Mouse (Mus musculus): ENCODE results near the gene Cbx6. TPM values are rescaled to one million over a fixed set of nuclear protein-coding genes. Genes with fewer than 3 reads are reported as not detected.
A peak's percentile ranks its signal among the peaks of the same experiment; 100 is the strongest.

Cbx6 gene
- polyA plus RNA-seq, 1 experiment = 24.4 TPM

GRCm38 (mm10) chr15:79810997-79811396, 23.5 kb downstream of the Cbx6 start:
- DNase-seq (ENCODE audit: low read depth in 1 of 2, low spot score in 2 of 2) = no peak
- 0 out of 2 replicates have a peak, but pooled peaks cover 1% of the 10 kb centered on the region for H3K27me3 ChIP-seq (ENCODE audit: control insufficient read depth, insufficient read depth, low read length)

DNA sequence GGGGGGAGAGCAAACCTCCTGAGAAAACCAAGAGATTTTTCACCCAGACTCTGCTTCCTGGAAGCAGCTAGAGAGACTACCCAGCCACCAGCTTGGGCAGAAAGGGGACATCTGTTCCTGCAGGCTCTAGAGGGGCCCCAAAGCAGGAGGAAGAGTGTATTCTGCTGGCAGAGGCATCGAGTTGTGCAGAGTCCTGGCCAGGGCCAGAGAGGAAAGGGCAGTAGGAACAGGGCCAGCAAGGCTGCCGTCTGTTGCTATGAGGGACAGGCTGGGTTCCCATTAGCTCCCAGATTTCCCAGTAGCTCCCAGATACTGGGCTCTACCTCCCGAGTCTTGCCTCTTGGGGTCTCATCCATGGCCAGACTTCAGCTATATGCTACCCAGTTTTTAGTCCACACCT, 24.4 kb downstream of the Cbx6 start:
- H3K4me3 ChIP-seq (ENCODE audit: extremely low read depth, insufficient read depth, insufficient read length) = no peak overlapping the region
- no peak for DNase-seq (ENCODE audit: low read depth in 1 of 2, low spot score in 2 of 2)
- TF ChIP-seq POLR2A (IDR thresholded peaks at IDR 0.05; ENCODE audit: low read depth, low read length) (no peak), CTCF (IDR thresholded peaks at IDR 0.05; ENCODE audit: extremely low read depth, insufficient read depth, insufficient read length, insufficient replicate concordance) (no peak)
- 64% methylated on average over 3 of the region's 3 CpGs for WGBS
- H3K27me3 ChIP-seq (ENCODE audit: control insufficient read depth, insufficient read depth, low read length) = 0 out of 2 replicates have a peak, but pooled peaks cover 1% of the 10 kb centered on the region
- H3K27ac ChIP-seq (ENCODE audit: insufficient read depth, low read length) = no peak overlapping the region
- no peaks in the 10 kb centered on the region for H3K4me1 ChIP-seq (ENCODE audit: control insufficient read depth, insufficient read depth, insufficient read length)
- no peaks in the 10 kb centered on the region for H3K36me3 ChIP-seq (ENCODE audit: control insufficient read depth, insufficient read depth, low read length)

More at GRCm38 (mm10) chr15:79810997-79811396, 23.5 kb downstream of the Cbx6 start:
- Histone ChIP-seq H3K4me1 (ENCODE audit: control insufficient read depth, insufficient read depth, insufficient read length) (no peaks in the 10 kb centered on the region), H3K36me3 (ENCODE audit: control insufficient read depth, insufficient read depth, low read length) (no peaks in the 10 kb centered on the region), H3K4me3 (ENCODE audit: extremely low read depth, insufficient read depth, insufficient read length) (no peak overlapping the region), H3K27ac (ENCODE audit: insufficient read depth, low read length) (no peak overlapping the region)
- TF ChIP-seq CTCF (IDR thresholded peaks at IDR 0.05; ENCODE audit: extremely low read depth, insufficient read depth, insufficient read length, insufficient replicate concordance) = no peak
- no peak for TF ChIP-seq POLR2A (IDR thresholded peaks at IDR 0.05; ENCODE audit: low read depth, low read length)
- 79% methylated on average over 4 of the region's 4 CpGs for WGBS

GRCm38 (mm10) chr15:79808658-79809057, 25.8 kb downstream of the Cbx6 start:
- H3K27me3 ChIP-seq (ENCODE audit: control insufficient read depth, insufficient read depth, low read length) = peaks cover 14% of the 10 kb centered on the region
- DNase-seq (ENCODE audit: low read depth in 1 of 2, low spot score in 2 of 2) = no peak
- WGBS = 63% methylated on average over 5 of the region's 5 CpGs
- H3K4me1 ChIP-seq (ENCODE audit: control insufficient read depth, insufficient read depth, insufficient read length) = peaks cover 8% of the 10 kb centered on the region
- no peak overlapping the region for H3K27ac ChIP-seq (ENCODE audit: insufficient read depth, low read length)
- H3K36me3 ChIP-seq (ENCODE audit: control insufficient read depth, insufficient read depth, low read length) = no peaks in the 10 kb centered on the region
- no peak for TF ChIP-seq CTCF (IDR thresholded peaks at IDR 0.05; ENCODE audit: extremely low read depth, insufficient read depth, insufficient read length, insufficient replicate concordance)
- TF ChIP-seq POLR2A (IDR thresholded peaks at IDR 0.05; ENCODE audit: low read depth, low read length) = no peak
- no peak overlapping the region for H3K4me3 ChIP-seq (ENCODE audit: extremely low read depth, insufficient read depth, insufficient read length)

DNA sequence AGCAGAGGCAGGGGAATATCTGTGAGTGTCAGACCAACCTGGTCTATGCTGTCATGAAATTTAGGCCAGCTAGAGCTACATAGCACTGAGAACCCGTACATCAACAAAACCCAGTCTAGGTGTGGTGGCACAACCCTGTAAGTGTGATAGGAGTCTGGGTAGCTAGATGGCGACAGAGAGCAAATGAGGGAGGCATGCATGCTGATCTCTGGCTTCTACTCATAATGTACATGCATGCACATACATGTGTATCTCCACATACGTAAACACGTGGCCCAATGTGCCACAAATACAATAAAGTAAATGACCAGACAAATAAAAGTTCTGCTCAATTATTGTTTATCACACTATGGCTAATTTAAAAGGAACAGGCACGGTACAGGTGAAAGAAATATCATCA, 26.4 kb downstream of the Cbx6 start:
- Histone ChIP-seq H3K36me3 (ENCODE audit: control insufficient read depth, insufficient read depth, low read length) (no peaks in the 10 kb centered on the region), H3K4me1 (ENCODE audit: control insufficient read depth, insufficient read depth, insufficient read length) (peaks cover 9% of the 10 kb centered on the region), H3K4me3 (ENCODE audit: extremely low read depth, insufficient read depth, insufficient read length) (no peak overlapping the region), H3K27me3 (ENCODE audit: control insufficient read depth, insufficient read depth, low read length) (peaks cover 18% of the 10 kb centered on the region), H3K27ac (ENCODE audit: insufficient read depth, low read length) (no peak overlapping the region)
- TF ChIP-seq POLR2A (IDR thresholded peaks at IDR 0.05; ENCODE audit: low read depth, low read length) = no peak
- peak; percentile 57; the same call in 1 of the 2 replicates for TF ChIP-seq CTCF (IDR thresholded peaks at IDR 0.05; ENCODE audit: extremely low read depth, insufficient read depth, insufficient read length, insufficient replicate concordance)
- 26% methylated on average over 5 of the region's 5 CpGs for WGBS
- peak in 1 of 2 experiments; percentile 46 for DNase-seq (ENCODE audit: low read depth in 1 of 2, low spot score in 2 of 2)

GRCm38 (mm10) chr15:79807050-79807449, 27.4 kb downstream of the Cbx6 start:
- Histone ChIP-seq H3K4me3 (ENCODE audit: extremely low read depth, insufficient read depth, insufficient read length) (no peak overlapping the region), H3K27ac (ENCODE audit: insufficient read depth, low read length) (no peak overlapping the region), H3K27me3 (ENCODE audit: control insufficient read depth, insufficient read depth, low read length) (peaks cover 21% of the 10 kb centered on the region), H3K36me3 (ENCODE audit: control insufficient read depth, insufficient read depth, low read length) (no peaks in the 10 kb centered on the region), H3K4me1 (ENCODE audit: control insufficient read depth, insufficient read depth, insufficient read length) (peaks cover 9% of the 10 kb centered on the region)
- TF ChIP-seq POLR2A (IDR thresholded peaks at IDR 0.05; ENCODE audit: low read depth, low read length) (no peak), CTCF (IDR thresholded peaks at IDR 0.05; ENCODE audit: extremely low read depth, insufficient read depth, insufficient read length, insufficient replicate concordance) (no peak)
- no peak for DNase-seq (ENCODE audit: low read depth in 1 of 2, low spot score in 2 of 2)
- 35% methylated on average over 1 of the region's 1 CpGs for WGBS

DNA sequence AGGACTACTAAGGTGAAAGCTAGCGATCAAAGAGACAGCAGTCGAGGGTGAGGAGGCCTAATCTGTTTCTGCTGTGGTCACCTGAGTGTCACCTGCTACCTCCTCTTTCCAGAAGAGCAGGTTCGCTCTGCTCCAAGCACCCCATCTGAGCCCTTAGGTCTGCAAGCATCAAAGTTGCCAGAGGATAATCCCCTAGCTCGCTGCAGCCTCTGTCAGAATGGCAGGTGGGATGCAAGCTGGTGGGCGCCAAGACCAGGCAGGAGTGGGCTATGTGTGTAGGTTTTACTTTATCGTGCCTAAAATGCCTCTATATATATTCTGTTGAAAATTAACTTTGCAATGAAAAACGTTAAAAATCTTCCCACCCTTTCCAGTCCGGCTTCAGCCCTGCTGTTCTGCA, 29.2 kb downstream of the Cbx6 start:
- WGBS = 38% methylated on average over 8 of the region's 8 CpGs
- Histone ChIP-seq H3K4me3 (ENCODE audit: extremely low read depth, insufficient read depth, insufficient read length) (no peak overlapping the region), H3K27ac (ENCODE audit: insufficient read depth, low read length) (no peak overlapping the region), H3K27me3 (ENCODE audit: control insufficient read depth, insufficient read depth, low read length) (peaks cover 24% of the 10 kb centered on the region), H3K36me3 (ENCODE audit: control insufficient read depth, insufficient read depth, low read length) (no peaks in the 10 kb centered on the region), H3K4me1 (ENCODE audit: control insufficient read depth, insufficient read depth, insufficient read length) (peaks cover 9% of the 10 kb centered on the region)
- no peak for TF ChIP-seq POLR2A (IDR thresholded peaks at IDR 0.05; ENCODE audit: low read depth, low read length)
- TF ChIP-seq CTCF (IDR thresholded peaks at IDR 0.05; ENCODE audit: extremely low read depth, insufficient read depth, insufficient read length, insufficient replicate concordance) = no peak
- DNase-seq (ENCODE audit: low read depth in 1 of 2, low spot score in 2 of 2) = no peak

GRCm38 (mm10) chr15:79804352-79805071, 30.0 kb downstream of the Cbx6 start, which contains the start of gene Nptxr:
Gene Nptxr (minus strand): TSS chr15:79804766.
- WGBS = under 1% methylated on average over 89 of the region's 91 CpGs
- no peak for TF ChIP-seq CTCF (IDR thresholded peaks at IDR 0.05; ENCODE audit: extremely low read depth, insufficient read depth, insufficient read length, insufficient replicate concordance)
- no peak for TF ChIP-seq POLR2A (IDR thresholded peaks at IDR 0.05; ENCODE audit: low read depth, low read length)
- peak within 1 kb of the TSS; percentile 37; the same call in 1 of the 2 replicates for H3K4me3 ChIP-seq (ENCODE audit: extremely low read depth, insufficient read depth, insufficient read length)
- H3K36me3 ChIP-seq (ENCODE audit: control insufficient read depth, insufficient read depth, low read length) = no peaks in the 10 kb centered on the region
- DNase-seq (ENCODE audit: low read depth in 1 of 2, low spot score in 2 of 2) = no peak
- H3K27ac ChIP-seq (ENCODE audit: insufficient read depth, low read length) = no peak within 1 kb of the TSS
- H3K4me1 ChIP-seq (ENCODE audit: control insufficient read depth, insufficient read depth, insufficient read length) = peaks cover 9% of the 10 kb centered on the region
- peaks cover 24% of the 10 kb centered on the region for H3K27me3 ChIP-seq (ENCODE audit: control insufficient read depth, insufficient read depth, low read length)
